Mouse (Mus musculus) limb, embryonic 13.5 days (tissue): ENCODE measurements at regions not wholly inside any gene's neighbourhood (a gene's known extent, or its start where the extent isn't known, plus 50 kb on each side); places are given as distances from the start of the nearest gene placed in this dataset.

Source experiments
- ATAC-seq: fragments of 200-750 bp; cut with Nextera tagmentation; 2 replicates; pipeline ENCODE4 v1.8.0; 2017; ENCODE audit warnings: low read depth, moderate number of reproducible peaks, moderate TSS enrichment; ENCODE audit not compliant: low FRiP score
- H3K27ac ChIP-seq: fragments of 300-500 bp; sonication (generic); 2 replicates; pipeline ENCODE4 v1.5.1; 2015; ENCODE audit warnings: inconsistent platforms, mild to moderate bottlenecking, moderate library complexity
- H3K27me3 ChIP-seq: fragments of 300-500 bp; sonication (generic); 2 replicates; pipeline ENCODE4 v1.6.1; 2015; ENCODE audit warnings: mild to moderate bottlenecking, inconsistent platforms
- H3K36me3 ChIP-seq: fragments of 300-500 bp; sonication (generic); 2 replicates; pipeline ENCODE4 v1.6.1; 2015; ENCODE audit warnings: inconsistent platforms, mild to moderate bottlenecking, moderate library complexity
- H3K4me1 ChIP-seq: fragments of 300-500 bp; sonication (generic); 2 replicates; pipeline ENCODE4 v1.6.1; 2015; ENCODE audit warnings: inconsistent platforms
- H3K4me2 ChIP-seq: fragments of 300-500 bp; sonication (generic); replicated peaks from 2 replicates; pipeline ENCODE4 v1.6.1; 2015; ENCODE audit warnings: inconsistent platforms, mild to moderate bottlenecking, moderate library complexity
- H3K4me3 ChIP-seq: fragments of 300-500 bp; sonication (generic); 2 replicates; pipeline ENCODE4 v1.5.1; 2015; ENCODE audit warnings: moderate library complexity, mild to moderate bottlenecking, inconsistent platforms
- H3K9ac ChIP-seq: fragments of 300-500 bp; sonication (generic); 2 replicates; pipeline ENCODE4 v1.6.1; 2015; ENCODE audit warnings: mild to moderate bottlenecking, inconsistent platforms
- H3K9me3 ChIP-seq: fragments of 300-500 bp; sonication (generic); 2 replicates; pipeline ENCODE4 v1.6.1; 2016; ENCODE audit warnings: inconsistent platforms
- WGBS: fragments of 180-500 bp; shearing (Covaris S2); methylation state at CpG from one replicate; pipeline ENCODE4 v1.1.7; 2015; 5-methylcytosine and 5-hydroxymethylcytosine counted together

GRCm38 (mm10) chr2:107785521-107785920, 495.1 kb downstream of the Kcna4 start:
- Histone ChIP-seq H3K9me3 (no peaks in the 10 kb centered on the region), H3K4me1 (no peaks in the 10 kb centered on the region), H3K4me2 (no peak overlapping the region), H3K27me3 (no peaks in the 10 kb centered on the region), H3K9ac (no peak overlapping the region), H3K36me3 (no peaks in the 10 kb centered on the region), H3K4me3 (no peak overlapping the region), H3K27ac (no peak overlapping the region)
- no peak for ATAC-seq
- WGBS: 78% methylated on average over 2 of the region's 2 CpGs

GRCm38 (mm10) chr2:107796930-107797329, 506.5 kb downstream of the Kcna4 start:
- no peak overlapping the region for H3K4me3 ChIP-seq
- no peaks in the 10 kb centered on the region for H3K27me3 ChIP-seq
- no peak overlapping the region for H3K4me2 ChIP-seq
- no peaks in the 10 kb centered on the region for H3K9me3 ChIP-seq
- H3K4me1 ChIP-seq: no peaks in the 10 kb centered on the region
- WGBS: 46% methylated on average over 1 of the region's 1 CpGs
- ATAC-seq: peak; percentile 69; the same call in 1 of the 2 replicates
- H3K36me3 ChIP-seq: no peaks in the 10 kb centered on the region
- no peak overlapping the region for H3K27ac ChIP-seq
- no peak overlapping the region for H3K9ac ChIP-seq

DNA sequence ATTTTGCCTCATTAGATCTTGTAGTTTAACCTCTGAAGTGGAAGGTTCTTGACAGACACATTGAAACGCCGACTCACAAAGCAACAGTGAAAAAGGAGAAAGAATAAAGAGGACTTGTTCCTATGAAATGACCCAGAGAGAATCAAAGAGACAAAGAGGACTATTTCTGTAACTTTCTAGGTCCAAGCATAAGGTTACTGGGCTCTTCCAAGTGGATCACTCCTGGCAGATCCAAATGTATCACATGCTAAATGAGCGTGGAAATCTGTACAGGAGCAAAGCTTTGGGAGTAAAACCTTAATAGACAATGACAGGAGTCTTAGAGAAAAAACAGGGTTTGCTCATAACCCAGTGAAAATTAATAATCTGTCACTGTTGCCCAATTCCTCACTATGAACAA, 522.8 kb downstream of the Kcna4 start:
- Histone ChIP-seq H3K9me3 (no peaks in the 10 kb centered on the region), H3K27ac (no peak overlapping the region), H3K4me1 (no peaks in the 10 kb centered on the region), H3K36me3 (no peaks in the 10 kb centered on the region), H3K4me3 (no peak overlapping the region), H3K27me3 (no peaks in the 10 kb centered on the region), H3K4me2 (no peak overlapping the region), H3K9ac (no peak overlapping the region)
- 78% methylated on average over 3 of the region's 3 CpGs for WGBS
- no peak for ATAC-seq

GRCm38 (mm10) chr2:107813992-107814391, 523.6 kb downstream of the Kcna4 start:
- H3K4me3 ChIP-seq: no peak overlapping the region

More at GRCm38 (mm10) chr2:107813992-107814391, 523.6 kb downstream of the Kcna4 start:
- no peak for ATAC-seq
- Histone ChIP-seq H3K9me3 (no peaks in the 10 kb centered on the region), H3K36me3 (no peaks in the 10 kb centered on the region), H3K4me1 (no peaks in the 10 kb centered on the region), H3K27ac (no peak overlapping the region), H3K9ac (no peak overlapping the region), H3K4me2 (no peak overlapping the region), H3K27me3 (no peaks in the 10 kb centered on the region)
- 29% methylated on average over 1 of the region's 1 CpGs for WGBS
